Mouse (Mus musculus): ENCODE measurements around the gene Tmem127.

Gene Tmem127

GRCm38 (mm10) chr2:127310685-127311084, 63.0 kb downstream of the Tmem127 start:
- DNase-seq (ENCODE audit: low read depth, low spot score), result no peak

Measured in forelimb bud, embryonic 11.5 days (tissue).